Mouse (Mus musculus): Measurements from ENCODE around the gene Vav1. TPM values are rescaled to one million over a fixed set of nuclear protein-coding genes. Genes with fewer than 3 reads are reported as not detected.
A peak's percentile ranks its signal among the peaks of the same experiment; 100 is the strongest.
"Not testable (repeated sequence)": the region's sequence is repeated elsewhere in the genome, so short reads cannot be mapped to it uniquely, and the experiment has no call there.

The Vav1 gene
- total RNA-seq, 2 experiments from 2014 or later: 4.4 to 4.8 TPM

DNA sequence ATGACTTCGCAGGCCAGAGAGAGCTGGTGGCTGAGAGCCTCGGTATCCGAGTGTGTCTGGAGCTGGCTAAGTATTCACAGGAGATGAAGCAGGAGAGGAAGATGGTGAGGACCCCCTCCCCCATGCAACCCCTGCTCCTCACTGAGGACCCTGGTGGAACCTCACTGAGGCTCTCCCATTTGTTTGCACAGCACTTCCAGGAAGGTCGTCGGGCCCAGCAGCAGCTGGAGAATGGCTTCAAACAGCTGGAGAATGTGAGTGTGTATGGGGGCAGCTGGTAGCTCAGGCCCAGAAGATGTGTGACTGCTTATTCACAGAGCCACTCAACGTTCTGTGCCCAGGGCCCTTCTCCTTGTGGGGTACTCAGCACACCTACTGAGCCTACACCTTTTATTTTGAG lies 25.6 kb upstream of the Vav1 start:
- DNase-seq: no peak

DNA sequence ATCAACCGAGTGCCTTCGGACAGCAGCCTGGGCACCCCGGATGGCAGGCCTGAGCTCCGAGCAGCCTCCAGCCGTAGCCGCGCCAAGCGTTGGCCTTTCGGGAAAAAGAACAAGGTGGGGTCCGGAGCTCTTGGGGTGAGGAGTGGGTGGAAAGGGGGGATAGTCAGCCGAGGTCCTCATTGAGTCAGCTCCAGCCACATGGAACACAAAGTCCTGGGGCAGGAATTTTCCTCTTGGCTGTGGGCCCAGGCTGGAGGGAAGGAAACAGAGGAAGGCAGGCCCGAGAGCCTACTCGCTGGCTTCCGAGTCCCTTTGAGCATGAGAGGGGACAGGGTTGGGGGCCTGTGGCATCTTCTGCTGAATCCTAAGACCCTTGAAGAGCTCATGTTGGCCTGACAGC lies 23.5 kb upstream of the Vav1 start:
- DNase-seq: no peak

DNA sequence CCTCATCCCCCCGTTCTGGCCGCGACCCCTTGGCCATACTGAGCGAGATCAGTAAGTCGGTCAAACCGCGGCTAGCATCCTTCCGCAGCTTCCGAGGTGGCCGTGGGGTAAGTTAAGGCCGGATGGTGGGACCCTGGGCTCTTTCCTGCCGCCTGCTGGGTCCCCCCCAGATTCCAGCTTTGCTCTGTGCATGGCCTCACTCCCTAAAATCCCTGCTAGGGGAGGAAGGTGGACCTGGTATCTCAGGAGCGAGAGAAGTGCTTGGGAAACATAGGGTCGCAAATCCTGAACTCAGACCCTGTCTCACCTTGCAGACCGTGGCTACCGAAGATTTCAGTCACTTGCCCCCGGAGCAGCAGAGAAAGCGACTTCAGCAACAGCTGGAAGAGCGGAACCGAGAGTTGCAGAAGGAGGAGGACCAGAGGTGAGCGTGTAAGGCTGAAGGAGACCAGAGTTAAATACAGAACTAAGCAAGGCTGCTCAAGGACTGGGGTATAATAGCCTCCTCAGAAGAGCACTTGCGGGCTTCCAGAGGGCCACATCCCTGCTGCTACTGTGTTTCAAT lies 21.9 kb upstream of the Vav1 start:
- no peak for DNase-seq

DNA sequence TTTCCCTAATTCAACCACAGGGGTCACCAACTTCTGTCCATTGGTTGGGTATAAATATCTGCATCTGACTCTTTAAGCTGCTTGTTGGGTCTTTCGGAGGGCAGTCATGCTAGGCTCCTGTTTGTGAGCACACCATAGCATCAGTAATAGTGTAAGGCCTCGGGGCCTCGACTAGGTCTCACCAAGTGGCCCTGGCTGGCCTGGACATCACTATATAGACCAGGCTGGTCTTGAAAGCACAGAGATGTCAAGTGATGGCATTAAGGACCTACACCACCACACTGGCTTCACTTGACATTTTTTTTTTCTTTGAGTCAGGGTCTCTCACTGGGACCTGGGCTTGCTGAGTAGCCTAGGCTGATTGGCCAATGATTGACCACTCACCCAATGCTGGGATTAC lies 20.7 kb upstream of the Vav1 start:
- DNase-seq: no peak

DNA sequence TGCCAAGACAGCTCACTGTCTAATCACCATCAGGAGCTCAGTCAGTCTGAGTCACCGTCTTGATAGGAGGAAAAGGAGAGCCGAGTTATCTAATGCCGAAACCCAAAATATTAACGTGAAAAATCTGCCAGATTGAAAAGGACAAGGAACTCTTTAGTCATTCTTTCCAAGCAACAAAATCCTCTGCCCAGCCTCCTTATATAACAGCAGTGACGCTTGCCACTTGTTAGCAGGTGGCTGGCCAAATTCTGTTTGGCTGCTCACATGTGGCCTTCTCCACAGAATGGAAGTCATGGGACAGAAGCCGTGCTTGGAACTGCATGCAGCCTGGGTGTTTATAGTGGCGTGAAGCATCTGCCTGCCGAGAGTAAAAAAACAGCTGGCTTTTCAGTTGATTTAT lies 19.2 kb upstream of the Vav1 start:
- no peak for DNase-seq

DNA sequence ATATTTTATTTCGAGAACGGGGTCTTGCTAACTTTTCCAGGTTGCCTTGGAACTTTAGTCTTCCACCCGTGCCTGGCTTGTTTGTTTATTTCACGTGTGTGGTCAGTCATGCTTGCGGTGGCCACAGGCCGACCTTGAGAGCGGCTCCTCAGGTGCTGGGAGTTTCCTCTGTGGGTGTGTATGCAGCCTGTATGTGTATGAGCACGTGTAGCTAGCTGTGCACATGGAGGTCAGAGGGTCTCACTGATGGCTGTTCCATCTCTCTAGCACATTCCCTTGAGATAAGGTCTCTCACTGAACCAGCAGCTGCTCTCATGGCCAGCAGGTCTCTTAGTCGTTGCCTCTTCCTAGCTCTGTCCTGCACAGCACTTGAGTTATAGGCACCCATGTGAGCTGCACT lies 18.5 kb upstream of the Vav1 start:
- no peak for DNase-seq

DNA sequence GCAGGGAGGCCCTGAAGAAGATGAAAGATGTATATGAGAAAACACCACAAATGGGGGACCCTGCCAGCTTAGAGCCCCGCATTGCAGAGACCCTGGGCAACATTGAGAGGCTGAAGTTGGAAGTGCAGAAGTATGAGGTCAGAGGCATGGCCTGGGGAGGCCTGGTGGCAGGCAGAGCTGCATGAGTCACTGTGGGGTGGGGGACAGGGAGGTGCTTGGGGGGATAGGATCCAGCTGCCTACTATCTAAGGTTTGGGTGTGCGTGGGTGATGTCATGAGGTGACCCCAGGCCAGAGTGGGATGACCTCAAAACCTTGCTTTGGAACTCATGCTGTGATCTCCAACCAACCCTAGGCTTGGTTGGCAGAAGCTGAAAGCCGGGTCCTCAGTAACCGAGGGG lies 17.6 kb upstream of the Vav1 start:
- DNase-seq: no peak

DNA sequence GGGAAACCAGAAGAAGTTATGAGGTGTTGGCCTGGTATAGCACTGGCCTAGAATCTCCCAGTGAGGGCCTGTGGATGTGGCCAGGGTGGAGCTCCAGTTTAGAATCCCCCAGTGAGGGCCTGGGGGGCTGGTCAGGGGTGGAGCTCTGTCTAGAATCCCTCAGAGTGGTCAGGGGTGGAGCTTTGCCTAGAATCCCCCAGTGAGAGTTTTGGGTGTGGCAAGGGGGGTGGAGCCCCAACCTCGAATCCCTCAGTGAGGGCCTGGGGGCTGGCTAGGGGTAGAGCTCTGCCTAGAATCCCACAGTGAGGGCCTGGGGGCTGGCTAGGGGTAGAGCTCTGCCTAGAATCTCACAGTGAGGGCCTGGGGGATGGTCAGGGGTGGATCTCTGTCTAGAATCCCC lies 17.1 kb upstream of the Vav1 start:
- DNase-seq: no peak

DNA sequence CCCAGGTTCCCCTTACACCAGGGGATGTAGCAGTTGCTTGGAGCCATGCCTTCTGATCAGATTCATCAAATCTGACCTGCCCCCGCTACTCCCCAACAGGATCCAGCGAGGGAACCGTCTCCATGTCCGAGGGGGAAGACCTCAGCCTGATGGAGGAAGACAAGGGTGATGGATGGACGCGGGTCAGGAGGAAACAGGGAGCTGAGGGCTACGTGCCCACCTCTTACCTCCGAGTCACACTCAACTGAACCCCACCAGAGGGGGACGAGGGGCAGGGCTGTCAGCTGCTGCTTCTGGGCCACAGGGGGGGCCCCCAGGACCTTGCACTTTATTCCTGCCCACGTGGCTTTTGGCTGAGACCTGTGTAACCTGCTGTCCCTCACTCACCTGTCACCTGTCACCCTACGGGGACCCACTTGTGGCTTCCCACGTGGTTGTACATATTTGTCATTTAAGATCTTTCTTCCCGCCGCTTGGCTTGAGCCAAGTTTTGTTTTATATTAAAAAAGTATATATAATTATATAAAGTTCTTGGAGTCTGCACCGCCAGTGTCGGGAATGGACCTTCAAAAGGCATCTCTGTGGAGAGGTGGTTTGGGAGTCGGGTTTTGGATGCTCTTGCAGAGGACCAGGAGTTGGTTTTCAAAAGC lies 15.9 kb upstream of the Vav1 start:
- no peak for DNase-seq

DNA sequence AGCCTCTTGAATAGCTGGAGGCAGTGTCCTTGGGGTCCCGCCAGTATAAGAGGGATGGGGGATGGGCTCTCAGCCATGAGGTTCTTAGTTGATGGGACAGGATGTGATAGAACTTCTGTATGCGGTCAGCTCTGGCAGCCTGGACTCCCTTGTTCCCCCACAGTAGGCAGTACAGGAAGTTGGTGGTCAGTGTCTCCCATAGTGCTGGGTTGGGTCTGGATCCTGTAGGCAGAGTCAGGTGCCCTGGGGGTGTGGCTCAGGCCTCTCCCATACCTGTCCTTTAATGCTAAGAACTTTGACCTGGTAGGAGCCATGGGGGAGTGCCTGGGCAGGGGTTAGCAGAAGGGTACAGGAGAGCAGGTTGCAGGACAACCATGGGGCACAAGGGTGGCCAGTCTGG lies 14.7 kb upstream of the Vav1 start:
- no peak for DNase-seq

DNA sequence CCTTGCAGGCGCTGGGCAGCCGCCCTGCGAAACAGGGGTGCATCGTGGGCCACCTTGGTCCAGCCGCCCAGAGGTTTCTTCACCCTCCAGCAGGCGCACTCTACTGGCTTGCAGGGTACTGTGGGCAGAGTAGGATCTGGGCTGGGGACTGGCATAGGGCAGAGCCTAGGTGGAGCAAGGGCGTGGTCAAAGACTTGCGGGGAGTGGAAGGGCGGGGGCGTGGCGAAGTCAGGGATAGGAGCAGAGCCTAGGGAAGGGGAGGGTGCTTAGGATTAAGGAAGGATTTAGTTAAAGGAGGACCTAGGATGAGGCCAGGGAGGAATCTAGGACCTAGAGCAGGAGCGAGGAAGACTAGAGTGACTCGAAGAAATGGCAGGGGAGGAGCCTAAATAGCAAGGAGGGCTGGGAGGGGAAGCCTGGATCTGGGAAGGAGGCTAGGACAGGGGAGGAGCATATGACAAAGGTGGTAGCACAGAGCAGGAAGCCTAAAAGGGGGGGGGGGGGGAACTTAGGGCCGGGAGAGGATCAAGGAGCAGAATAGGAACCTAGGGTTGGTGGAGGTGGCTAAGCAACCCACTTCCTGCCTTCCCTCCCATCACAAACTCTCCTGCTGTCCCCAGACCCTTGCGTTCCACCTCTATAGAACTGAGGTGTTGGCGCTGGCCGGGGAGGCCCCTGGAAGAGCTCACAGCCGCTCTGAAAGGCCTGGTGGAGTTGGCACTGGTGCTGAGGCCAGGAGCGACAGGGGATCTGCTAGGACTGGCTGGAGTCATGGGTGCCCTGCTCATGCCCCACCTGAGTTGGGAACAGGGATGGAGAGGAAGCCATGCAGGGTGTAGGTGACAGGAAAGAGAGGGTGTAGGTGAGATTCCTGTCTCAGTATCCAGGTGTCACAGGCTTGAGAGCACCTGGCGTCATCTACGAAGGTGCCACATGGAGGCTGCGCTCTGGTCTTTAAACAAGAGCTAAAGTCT lies 13.6 kb upstream of the Vav1 start:
- DNase-seq: peak; percentile 90

DNA sequence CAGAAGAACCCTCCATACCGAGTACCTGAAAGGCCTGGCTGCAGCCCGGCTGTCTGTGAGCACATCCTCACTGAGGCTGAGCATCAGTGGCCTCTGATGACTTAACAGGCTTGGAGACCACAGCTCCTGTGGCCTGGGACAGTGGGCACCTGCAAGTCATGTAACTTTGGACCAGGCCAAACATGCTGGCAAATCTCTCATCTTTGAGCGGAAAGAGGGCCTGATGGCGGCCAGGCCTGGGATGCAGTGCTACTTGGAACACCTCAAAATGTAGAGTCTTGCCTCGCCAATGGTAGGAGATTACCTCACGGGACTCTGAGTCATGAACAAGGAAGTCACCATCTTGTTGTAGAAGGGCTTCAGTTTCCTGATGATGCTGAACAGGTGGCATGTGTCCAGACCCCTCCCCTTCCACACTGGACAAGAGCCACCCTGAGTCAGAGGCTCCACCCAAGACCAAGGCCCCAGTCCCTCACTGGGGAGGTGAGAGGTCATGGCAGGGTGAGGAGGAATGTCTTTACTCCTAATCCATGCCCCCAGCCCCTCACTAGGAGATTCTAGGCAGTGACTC lies 11.3 kb upstream of the Vav1 start:
- DNase-seq: peak; percentile 40

DNA sequence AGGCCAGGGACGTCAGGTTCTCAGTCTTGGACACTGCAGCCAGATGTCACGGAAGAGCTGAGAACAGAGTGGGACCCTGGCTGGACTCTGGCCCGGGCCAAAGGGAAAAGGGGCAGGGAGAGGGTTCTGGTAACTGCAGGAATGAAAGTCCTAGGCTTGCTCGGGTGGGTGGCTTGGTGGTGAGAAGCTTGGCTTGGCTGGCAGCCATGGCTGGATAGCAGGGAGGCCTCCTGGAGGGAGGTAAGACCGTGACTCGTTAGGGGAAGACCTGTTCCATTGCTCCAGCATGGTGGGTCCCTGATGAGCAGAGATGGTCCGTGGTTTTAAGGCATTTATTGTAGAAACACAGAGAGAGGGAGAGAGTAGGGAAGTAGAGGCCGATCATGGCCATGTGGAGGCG lies 7.6 kb upstream of the Vav1 start:
- no peak for DNase-seq

DNA sequence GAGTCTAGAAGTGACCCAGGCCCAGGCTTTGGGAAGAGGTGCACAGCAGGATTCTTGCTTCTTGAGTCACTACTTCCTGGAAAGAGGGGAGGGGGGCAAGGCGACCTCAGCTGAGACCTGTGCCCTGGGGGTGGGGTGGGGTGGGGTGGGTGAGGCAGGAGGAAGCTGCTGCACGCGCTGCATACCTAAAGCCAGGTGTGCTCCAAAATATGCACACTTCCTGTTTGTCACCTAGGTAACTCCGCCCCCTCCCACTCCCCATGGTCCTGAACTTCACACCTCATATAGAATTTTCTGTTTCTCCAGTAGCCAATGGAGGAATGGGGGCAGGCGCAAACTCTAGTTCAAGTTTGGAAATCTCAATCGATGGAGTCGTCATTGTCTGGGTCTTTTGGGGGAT lies 5.1 kb upstream of the Vav1 start:
- no peak for DNase-seq

DNA sequence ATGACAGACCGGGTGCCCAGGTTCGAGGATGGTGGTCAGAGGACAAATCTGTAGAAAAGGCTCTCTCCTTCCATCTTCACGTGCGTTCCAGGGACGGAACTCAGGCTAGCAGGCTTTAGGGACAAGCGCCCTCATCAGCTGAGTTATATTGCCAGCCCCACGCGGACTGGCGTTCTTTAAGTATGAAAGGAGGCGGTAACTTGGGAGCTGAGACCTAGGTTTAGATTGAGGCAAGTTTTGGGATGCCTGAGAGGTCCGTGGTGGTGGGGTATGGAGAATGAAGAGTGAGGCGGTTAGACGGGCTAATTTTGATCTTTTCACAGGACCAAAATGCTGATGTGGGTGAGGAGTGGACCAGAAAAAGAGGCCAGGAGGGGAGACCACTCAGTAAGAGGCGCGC lies 4.2 kb upstream of the Vav1 start:
- no peak for DNase-seq

DNA sequence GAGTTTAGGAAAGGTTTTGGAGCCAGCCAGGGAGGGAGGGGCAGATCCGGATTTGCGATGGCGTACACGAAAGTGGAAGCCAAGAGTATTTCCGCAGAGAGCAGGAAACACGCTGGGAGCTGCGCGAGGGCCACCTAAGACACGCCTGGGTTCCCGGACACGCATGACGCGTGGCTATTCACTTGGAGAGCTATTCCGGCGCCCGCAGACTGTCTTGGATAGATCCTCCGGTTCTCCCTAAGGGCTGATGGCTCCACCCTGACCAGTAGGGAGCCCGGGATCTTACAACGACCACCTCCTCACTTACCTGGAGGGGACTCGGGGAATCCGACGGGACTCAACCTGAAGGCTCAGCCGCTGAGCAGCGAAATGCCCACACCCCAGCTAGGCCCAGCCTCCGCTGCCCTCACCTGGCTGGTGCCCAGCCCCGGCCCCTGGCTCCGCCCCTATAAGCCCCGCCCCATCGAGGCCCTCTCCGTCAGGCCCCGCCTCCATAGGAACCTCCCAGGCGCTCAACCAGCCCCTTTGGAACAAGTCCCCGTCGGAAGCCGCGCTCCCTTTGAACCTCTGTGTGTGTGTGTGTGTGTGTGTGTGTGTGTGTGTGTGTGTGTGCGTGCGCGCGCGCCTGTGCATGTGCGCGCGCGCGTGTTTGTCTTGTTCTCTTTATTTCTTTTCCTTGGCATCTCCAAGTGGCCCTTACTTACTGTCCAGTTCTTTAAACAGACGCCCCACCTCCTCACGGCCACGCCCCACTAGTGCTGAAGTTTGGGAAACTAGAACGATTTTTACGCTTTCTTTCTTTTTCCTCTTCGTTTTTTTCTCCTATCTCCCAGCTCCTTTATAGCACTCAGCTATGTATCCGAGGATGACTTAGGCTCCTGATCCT lies 3.5 kb upstream of the Vav1 start:
- peak; percentile 96 for DNase-seq

DNA sequence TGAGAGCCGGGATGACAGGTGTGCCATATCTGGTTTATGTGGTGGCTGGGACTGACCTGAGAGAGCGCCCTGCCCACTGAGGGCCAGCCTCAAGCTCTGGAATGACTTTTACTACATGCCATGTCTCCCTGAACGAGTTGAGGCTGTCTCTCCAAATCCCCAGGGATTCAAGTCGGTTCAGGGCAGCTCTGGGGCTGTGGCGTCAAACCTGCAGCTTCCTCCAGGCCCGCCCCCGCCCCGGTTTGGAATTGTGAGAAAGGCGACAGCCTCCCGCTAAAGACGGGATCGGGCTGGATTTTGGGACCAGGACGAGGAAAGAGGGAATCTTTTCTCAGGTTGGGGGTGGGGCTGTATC lies 2.9 kb upstream of the Vav1 start:
- DNase-seq: peak; percentile 40

DNA sequence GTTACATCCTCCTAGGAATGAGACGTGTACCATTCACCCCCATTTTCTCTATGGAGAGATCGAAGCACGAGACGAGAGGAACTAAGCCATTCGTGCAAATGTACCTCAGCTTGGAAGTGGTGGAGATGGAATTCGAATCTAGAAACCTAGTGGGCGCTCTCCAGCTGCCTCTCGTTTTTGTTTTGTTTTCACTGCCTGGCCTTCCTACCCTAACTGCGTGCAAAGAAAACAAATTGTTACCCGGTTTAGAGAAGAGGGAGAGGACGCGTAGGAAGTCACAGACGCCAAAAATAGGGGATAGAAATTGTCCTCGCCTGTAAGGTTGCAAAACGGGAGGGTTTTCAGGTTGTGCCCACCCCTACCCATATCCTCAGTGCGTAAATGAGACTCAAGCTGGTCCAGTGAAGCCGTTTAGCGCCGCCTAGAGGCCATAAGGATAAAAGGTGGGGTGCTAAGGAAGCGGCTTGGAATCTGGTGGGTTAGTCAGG lies 2.2 kb upstream of the Vav1 start:
- DNase-seq: peak; percentile 78

DNA sequence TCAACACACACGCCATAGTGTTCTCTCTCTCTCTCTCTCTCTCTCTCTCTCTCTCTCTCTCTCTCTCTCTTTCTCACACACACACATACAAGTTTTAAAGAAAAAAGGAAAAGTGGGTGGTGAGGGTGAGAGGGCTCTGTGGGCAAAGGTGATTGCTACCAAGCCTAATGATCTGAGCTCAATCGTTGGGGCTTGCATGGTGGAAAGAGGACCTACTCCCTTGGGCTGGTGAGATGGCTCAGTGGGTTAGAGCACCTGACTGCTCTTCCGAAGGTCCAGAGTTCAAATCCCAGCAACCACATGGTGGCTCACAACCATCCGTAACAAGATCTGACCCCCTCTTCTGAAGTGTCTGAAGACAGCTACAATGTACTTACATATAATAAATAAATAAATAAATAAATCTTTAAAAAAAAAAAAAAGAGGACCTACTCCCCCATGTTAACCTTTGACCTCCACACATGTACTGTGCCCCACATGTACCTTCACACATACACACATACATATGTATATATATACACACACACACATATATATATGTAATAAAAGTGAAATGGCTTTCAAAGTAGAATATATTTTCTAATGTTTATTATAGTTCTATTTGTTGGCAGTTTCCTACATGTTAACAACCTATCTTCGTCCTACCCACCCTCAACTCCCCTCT lies 1.2 kb upstream of the Vav1 start:
- DNase-seq: not testable (repeated sequence)

DNA sequence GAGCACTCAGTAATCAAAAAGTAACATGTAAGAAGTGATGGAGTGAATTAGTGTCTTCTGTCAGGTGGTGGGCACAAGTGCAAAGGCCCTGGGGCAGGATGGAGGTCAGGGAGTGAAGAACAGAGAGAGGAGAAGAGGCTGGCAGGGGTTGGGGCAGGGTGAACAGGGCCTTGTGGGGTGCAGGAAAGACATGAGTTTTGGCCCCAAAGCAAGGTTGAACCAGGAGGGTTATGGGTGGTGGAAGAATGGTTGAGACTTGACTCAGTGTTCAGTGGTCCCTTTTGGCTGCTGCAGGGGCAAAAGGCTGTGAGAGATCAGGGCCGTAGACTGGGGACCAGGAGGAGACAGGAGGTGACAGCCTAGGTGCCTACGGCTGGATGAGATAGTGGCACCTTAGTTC lies 363 bp upstream of the Vav1 start:
- no peak for DNase-seq

DNA sequence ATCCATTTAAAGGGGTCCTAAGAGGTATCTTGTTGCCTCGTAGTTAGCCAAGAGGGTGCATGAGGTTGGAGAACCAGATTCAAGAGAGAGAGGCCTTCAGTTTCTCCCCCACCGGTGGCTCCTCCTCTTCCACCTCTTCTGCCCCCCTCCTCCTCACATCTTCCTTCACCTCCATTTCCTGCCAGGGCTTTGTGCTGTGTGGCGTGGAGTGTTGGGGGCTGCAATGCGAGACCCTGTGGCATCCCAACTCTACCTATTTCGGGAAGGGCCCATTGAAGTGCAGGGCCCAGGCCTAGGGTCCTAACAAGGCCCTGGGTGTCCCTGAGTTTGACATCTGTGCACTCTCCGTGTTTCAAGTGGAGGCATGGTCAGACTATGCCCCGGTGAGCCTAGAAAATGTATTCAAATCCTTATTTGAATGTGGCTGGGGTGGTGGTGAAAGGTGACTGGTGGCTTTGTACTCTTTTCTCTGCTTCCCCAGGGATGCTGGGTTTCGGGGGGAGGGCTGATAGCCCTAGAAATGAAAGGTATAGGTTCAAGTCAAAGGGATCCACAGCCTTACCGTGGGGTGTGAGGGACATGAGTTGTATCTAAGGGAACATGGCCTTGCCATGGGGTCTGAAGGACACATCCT lies 808 bp downstream of the Vav1 start:
- DNase-seq: no peak

Measured in adrenal gland, postnatal 10 days (tissue).